Mouse (Mus musculus): ENCODE results near the gene Mtor.

Gene Mtor

DNA sequence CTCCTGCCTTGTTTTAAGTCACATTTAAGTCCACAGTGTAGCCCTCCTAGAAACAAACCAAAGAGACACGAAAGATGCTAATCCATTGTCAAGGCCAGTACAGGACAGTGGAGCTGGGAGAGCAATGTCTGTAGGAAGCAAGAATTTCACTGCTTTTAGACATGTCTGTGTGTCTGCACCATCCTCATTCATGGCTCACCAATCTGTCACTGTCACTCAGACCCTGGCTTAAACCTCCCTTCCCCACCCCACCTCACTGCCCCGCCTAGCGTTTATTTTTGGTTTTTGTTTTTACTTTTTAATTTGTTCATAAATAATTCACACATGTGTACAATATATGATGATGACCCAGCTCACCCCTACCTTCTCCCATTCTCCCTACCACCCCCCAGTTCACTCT, 84.1 kb downstream of the Mtor start:
- no peak for DNase-seq (ENCODE audit: low spot score)

DNA sequence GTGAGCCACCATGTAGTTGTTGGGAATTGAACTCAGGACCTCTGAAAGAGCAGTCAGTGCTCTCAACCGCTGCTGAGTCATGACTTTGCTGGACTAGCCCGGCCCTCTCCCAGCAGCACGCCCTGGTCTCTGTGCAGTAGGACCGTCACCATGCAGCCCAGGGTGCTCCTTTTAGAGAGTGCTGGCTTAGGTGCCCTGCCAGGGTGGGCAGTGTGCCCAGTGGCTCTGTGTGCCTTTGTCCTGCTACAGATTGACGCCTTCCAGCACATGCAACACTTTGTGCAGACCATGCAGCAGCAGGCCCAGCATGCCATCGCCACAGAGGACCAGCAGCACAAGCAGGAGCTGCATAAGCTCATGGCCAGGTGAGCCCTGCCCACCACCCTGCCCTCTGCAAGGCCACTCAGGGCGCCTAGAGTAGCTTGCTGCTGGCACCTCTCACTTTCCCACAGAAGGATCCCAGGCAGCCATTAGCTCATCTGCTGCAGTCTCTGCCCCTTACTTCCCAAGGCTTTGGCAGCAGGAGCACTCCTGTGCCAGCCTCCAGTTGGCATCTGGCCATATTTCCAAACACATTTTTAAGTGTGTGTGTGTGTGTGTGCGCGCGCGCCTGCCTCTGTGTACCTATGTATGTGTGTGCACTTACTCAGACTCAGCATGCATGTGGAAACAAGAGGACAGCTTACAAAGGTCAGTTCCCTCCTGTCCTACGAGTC, 85.4 kb downstream of the Mtor start:
- no peak for DNase-seq (ENCODE audit: low spot score)

GRCm38 (mm10) chr4:148535876-148536275, 87.5 kb downstream of the Mtor start:
- DNase-seq (ENCODE audit: low spot score), result no peak

DNA sequence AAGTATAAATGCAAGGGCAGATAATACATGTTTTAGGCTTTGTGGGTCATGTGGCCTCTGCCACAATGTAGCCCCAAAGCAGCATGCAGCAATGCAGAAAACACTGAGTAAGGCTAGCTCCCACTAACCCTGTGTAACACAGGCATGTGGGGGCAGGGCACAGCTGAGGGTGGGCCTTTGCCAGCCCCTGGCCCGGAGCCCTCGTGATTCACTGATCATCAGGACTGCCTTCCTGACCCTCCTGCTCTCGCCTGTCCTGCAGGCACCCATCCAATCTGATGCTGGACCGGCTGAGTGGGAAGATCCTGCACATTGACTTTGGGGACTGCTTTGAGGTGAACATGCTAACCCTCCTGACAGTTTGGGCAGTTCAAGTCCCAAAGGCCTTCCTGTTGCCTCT, 100.7 kb downstream of the Mtor start:
- no peak for DNase-seq (ENCODE audit: low spot score)

DNA sequence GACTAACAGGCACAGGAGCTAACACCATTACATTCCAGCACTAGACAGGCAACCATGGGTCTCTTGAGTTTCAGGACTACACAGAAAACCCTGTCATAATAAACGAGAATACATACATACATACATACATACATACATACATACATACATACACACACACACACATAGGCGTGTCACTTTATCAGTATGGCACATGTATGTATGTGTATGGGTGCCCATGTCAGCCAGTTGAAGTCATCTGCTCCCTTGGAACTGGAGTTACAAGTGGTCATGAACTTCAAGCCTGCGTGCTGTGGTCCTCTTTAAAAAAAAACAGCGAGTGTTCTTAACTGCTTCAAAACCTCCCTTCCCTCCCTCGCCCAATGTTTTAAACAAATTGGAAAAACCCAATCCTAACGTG, 109.4 kb downstream of the Mtor start:
- DNase-seq (ENCODE audit: low spot score), result no peak

DNA sequence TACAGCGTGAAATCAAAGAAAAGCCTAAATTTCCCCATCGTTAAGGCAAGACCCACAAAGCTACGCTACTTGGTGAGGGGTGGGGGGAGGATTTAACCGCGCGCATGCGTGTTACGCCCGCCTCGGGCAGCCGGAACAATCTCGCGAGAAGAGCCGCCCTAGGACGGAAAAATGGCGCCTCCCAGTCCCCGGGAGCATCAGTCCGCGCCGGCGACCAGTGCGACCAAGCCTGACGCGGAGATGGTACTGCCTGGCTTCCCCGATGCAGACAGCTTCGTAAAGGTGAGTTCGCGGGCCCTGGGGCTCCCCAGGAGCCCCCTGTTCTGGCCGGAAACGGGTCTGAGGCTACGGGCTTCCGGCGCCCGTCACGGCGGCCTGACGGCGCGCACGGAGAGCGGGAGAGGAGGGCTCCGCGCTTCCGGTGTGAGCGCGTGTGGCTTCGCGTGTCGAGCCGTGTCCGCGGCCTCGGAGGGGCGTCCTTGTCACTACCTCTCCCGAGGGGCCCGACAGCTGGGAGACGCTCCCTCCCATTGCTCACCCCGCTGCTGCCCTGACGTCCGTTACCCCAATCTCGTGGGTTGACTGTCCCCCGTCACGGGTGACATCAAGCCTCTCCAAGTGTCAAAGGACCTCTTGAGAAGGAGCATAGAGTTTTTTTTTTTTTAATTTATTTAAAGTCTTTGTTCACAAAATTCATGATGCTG, 110.0 kb downstream of the Mtor start, which contains the start of gene Exosc10:
Gene Exosc10 (plus strand): TSS at position 133 of the 704 bp plus-strand sequence.
- peak; percentile 89 for DNase-seq (ENCODE audit: low spot score)

DNA sequence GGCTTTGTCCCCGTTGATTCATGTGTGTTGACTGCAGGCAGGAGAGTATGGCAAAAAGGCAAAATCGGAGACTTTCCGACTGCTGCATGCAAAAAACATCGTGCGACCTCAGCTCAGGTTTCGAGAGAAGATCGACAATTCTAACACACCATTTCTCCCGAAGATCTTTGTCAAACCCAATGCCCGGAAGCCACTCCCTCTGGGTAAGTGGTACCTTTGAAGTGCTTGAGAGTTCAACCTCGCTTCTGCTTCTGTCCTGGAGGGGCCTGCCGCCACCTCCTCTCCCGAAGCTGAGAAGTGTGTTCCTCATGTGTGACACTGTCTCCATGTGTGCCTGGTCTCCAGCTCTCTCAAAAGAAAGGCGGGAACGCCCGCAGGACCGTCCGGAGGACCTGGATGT, 114.3 kb downstream of the Mtor start:
- no peak for DNase-seq (ENCODE audit: low spot score)

GRCm38 (mm10) chr4:148563595-148563994, 115.2 kb downstream of the Mtor start:
- no peak for DNase-seq (ENCODE audit: low spot score)

- no peak for DNase-seq (ENCODE audit: low spot score)
Measured at GRCm38 (mm10) chr4:148570138-148570537, 121.7 kb downstream of the Mtor start.

DNA sequence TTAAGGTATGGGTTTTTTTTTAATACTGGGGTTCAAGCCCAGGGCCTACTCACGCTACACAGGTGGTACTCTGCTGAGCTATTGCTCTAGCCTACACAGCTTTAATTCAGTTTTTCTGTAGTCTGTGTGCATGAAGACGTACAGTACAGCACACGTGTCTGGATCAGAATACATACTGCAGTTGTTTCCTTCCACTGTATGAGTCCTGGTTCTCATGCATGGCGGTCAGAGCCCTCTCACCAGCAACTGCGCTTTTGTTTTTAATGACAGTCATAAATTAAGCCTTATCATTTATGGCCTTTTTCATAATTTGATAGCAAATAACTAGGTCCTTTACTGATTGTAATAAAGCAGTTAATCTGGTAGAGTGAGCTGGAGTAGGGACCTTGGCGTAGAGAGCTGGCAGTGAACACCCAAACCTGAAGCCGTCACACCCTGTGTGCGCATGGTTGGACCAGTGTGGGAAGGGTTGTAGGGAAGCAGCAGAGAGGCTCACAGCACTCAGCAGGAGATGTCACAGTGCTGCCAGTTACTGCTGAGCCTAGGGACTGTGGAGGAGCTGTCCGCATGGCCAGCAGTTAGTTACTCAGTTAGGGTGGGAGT, 122.4 kb downstream of the Mtor start:
- DNase-seq (ENCODE audit: low spot score), result no peak

GRCm38 (mm10) chr4:148573222-148573621, 124.8 kb downstream of the Mtor start:
- no peak for DNase-seq (ENCODE audit: low spot score)

DNA sequence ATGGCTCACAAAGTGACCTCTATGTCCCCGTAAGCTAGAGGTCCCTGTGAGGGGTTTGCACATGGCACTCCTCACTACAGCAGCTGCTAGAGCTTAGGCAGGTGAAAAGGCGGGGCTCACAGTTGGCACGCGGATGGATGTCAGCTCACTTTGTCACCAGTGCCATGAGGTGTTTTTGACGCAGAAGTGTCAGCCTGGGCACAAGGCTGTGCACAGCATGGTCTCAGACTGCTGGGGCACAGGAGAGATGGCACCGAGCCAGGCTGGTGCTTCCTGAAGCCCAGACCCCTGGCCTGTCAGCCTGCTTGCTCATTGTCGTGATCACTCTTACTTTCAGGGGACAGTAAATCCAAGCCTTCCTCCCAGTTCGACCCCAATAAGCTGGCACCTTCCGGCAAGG, 132.4 kb downstream of the Mtor start:
- no peak for DNase-seq (ENCODE audit: low spot score)

DNA sequence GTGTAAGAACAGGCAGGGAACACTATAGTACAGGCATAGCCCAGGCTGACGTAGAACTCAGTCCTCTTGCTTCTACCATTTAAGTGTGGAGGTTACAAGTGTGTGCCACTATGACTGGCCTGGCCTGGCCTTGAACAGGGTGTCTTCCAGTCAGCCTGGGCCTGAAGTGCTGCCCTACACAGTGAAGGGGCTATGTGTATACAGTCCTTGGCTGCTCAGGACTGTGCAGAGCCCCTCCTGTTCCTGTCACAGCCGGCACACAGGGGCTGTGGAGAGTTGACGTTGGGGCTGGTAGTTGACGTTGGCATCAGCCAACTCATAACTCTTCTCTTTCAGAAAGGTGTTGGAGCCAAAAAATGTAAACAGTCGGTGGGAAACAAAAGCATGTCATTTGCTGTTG, 133.0 kb downstream of the Mtor start:
- no peak for DNase-seq (ENCODE audit: low spot score)

- no peak for DNase-seq (ENCODE audit: low spot score)
Measured at GRCm38 (mm10) chr4:148583257-148583656, 134.8 kb downstream of the Mtor start.

DNA sequence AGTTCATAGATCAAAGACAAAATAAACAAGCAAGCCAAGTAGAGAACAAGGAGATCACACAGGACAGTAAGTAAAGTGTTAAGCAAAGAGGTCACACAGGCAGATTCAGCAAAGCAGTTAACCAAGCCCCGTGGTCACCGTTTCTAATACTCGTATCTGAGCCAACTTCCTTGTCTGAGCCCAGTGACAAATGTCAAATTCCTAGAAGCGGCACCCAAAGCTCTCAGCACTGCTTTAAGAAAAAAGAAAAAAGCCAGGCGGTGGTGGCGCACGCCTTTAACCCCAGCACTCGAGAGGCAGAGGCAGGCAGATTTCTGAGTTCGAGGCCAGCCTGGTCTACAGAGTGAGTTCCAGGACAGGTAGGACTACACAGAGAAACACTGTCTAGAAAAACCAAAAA, 138.2 kb downstream of the Mtor start:
- no peak for DNase-seq (ENCODE audit: low spot score)

GRCm38 (mm10) chr4:148588793-148589192, 140.4 kb downstream of the Mtor start:
- no peak for DNase-seq (ENCODE audit: low spot score)

DNA sequence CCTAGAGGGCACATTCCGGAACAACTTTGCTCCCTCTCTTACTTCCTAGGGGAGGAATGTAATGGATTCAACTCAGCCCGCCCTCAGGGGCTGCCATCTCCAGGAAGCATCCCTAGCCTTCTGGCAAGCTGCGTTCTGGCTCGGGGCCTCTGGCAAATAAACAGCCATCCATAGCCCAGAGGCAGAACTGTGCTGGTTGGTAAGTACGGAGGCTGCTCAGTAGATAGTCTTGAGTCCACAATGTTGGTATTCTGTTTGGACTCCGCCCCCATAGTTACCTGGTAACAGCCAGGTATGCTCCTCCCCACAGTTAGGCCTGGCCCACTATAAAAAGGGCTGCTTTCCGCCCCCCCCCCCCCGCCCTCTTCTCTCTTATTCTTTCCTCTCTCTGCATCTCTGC, 141.2 kb downstream of the Mtor start:
- DNase-seq (ENCODE audit: low spot score), result no peak

DNA sequence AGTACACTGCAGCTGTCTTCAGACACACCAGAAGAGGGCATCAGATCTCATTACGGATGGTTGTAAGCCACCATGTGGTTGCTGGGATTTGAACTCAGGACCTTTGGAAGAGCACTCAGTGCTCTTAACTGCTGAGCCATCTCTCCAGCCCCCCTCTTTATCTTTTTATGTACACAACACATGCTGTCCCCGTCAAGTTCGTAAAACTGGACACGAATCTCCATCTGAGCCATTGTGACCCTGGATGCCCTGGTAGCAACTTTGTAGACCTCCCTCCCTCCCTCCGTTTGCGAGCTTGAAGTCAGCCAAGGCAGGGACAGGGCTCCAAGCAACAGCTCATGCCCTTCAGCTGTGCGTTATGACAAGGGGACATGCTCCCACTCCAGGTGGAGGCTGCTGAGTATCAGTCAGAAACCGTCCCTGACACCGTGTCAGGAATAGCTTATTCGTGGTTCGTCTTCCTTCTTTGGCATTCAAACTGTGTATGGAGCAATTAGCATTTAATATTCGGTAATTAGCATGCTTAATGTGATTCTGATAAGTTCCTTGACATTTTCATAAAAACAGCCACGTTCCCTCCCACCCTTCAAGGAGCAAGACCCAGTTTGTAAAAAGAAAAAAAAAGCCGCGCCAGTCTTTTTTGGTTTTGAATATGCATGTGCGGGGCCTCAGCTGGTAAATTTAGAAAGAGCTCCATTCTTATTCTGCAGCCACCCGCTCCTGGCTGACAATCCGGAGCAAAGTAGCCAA, 142.2 kb downstream of the Mtor start:
- DNase-seq (ENCODE audit: low spot score), result no peak

DNA sequence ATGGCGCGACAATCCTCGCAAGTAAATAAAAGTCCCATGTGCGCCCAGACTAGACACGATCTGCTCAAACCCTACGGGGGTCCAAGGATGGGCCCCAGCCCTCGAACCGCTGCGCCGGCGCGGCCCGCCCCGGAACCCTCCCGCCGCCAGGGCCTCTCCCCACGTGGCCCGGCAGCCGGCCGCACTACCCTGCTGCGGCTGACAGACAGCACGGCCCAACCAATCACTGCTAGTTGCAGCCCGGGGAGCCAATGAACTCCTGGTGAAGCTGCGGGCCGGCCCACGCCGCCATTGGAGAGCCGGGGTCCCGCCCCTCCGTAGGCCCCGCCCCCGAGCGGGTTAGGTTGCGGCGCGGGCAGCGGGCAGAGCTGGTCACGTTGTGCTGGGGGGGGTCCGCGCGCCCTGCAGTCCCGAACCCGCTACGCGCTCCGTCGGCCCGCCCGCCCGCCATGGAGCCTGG, 142.8 kb downstream of the Mtor start, which contains the start of gene Srm:
Gene Srm (plus strand): TSS at position 333 of the 460 bp plus-strand sequence.
- peak; percentile 99 for DNase-seq (ENCODE audit: low spot score)

GRCm38 (mm10) chr4:148591637-148592380, 143.4 kb downstream of the Mtor start:
- DNase-seq (ENCODE audit: low spot score), result no peak

DNA sequence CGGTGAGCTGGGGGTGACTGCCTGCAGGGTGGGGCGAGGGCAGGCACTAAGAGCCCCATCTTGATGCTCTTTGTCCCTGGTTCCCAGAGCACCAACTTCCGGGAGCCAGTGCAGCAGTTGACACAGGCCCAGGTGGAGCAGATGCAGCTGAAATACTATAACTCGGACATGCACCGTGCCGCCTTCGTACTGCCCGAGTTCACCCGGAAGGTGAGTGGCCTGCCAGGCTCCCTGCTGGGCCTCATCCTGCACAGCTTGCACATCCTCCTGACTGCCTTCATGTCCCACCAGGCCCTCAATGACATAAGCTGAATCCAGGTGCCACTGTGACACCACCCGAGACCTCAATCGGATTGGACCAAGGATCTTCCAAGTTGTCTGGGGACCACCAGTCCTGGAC, 145.6 kb downstream of the Mtor start:
- DNase-seq (ENCODE audit: low spot score), result no peak

DNA sequence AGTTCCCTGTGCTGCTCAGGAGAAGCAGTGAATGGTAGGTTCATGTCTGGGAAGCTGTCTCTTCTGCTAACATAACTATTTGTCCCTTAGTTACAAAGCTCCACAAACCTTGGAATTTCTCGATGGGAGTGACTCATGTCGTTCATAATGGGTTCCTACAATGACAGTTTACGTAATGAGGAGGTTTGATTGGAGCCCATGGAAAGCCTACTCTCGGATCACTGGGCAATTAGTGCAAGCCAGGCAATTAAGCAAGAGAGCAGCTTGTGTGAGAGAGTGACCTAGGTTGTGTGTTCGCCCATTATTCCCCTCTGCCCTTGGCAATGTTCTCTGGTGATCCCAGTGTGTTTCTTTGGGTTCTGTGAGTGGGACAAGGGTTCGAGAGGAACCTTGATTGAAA, 147.5 kb downstream of the Mtor start:
- DNase-seq (ENCODE audit: low spot score), result no peak
